Mouse (Mus musculus) midbrain, embryonic 14.5 days (tissue): ENCODE measurements at regions not wholly inside any gene's neighbourhood (a gene's known extent, or its start where the extent isn't known, plus 50 kb on each side); places are given as distances from the start of the nearest gene placed in this dataset.

Experiments used
- ATAC-seq: fragments of 200-750 bp; cut with Nextera tagmentation; 2 replicates; pipeline ENCODE4 v1.8.0; 2017; ENCODE audit warnings: moderate number of reproducible peaks, moderate library complexity; ENCODE audit not compliant: low FRiP score, low TSS enrichment
- DNase-seq: peaks from one replicate; pipeline ENCODE4 v3.0.0-alpha.2; 2015
- H3K27ac ChIP-seq: fragments of 300-500 bp; sonication (generic); replicated peaks from 2 replicates; pipeline ENCODE4 v1.5.1; 2014; ENCODE audit warnings: mild to moderate bottlenecking, low read depth, low read length, moderate library complexity
- H3K27me3 ChIP-seq: fragments of 300-500 bp; sonication (generic); 2 replicates; pipeline ENCODE4 v1.6.1; 2014; ENCODE audit warnings: low read length, control low read depth, mixed read lengths; ENCODE audit not compliant: control insufficient read depth, insufficient read depth
- H3K36me3 ChIP-seq: fragments of 300-500 bp; sonication (generic); 2 replicates; pipeline ENCODE4 v1.6.1; 2014; ENCODE audit warnings: low read length, control low read depth; ENCODE audit not compliant: control insufficient read depth, insufficient read depth
- H3K4me1 ChIP-seq: fragments of 300-500 bp; sonication (generic); 2 replicates; pipeline ENCODE4 v1.6.1; 2014; ENCODE audit warnings: mild to moderate bottlenecking, antibody characterized with exemption, low read length, control low read depth; ENCODE audit not compliant: control insufficient read depth, insufficient read depth
- H3K4me2 ChIP-seq: fragments of 300-500 bp; sonication (generic); 2 replicates; pipeline ENCODE4 v1.6.1; 2014; ENCODE audit warnings: mild to moderate bottlenecking, low read length, moderate library complexity
- H3K4me3 ChIP-seq: fragments of 300-500 bp; sonication (generic); replicated peaks from 2 replicates; pipeline ENCODE4 v1.5.1; 2014; ENCODE audit warnings: low read depth, low read length
- H3K9ac ChIP-seq: fragments of 300-500 bp; sonication (generic); replicated peaks from 2 replicates; pipeline ENCODE4 v1.6.1; 2014; ENCODE audit warnings: mild to moderate bottlenecking, low read length, moderate library complexity
- H3K9me3 ChIP-seq: fragments of 300-500 bp; sonication (generic); 2 replicates; pipeline ENCODE4 v1.6.1; 2016; ENCODE audit warnings: low read length, control low read depth, mixed read lengths; ENCODE audit not compliant: control insufficient read depth
- WGBS: fragments of 180-500 bp; shearing (Covaris S2); extraction: QIAGEN DNeasy Blood & Tissue Kit; methylation state at CpG from one replicate; pipeline ENCODE4 v1.1.7; 2014; 5-methylcytosine and 5-hydroxymethylcytosine counted together

DNA sequence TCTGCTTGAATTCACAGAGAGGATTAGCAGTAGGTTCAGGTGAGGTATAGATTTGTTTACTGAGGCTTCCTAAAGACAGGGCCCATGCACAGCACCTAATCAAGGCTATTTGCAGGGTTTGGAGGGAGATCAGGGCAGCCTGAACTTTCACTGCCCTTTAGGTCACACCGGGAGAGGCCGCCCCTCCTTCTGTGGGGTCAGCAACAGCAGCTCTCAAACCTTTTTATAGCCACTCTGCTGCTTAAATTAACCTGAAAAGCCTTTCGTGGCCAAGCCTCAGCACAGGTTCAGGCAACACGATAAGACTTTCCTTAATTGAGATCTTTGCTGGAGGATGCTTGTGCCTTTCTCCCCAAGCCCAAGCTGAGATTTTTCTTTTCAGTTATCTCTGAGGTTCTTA, 526.8 kb upstream of the Tbl1xr1 start:
- Histone ChIP-seq H3K27ac (no peak overlapping the region), H3K4me2 (no peak overlapping the region), H3K36me3 (no peaks in the 10 kb centered on the region), H3K4me1 (peaks cover 34% of the 10 kb centered on the region), H3K27me3 (no peaks in the 10 kb centered on the region), H3K4me3 (no peak overlapping the region), H3K9ac (no peak overlapping the region), H3K9me3 (no peaks in the 10 kb centered on the region)
- ATAC-seq (no peak), DNase-seq (no peak)
- 48% methylated on average over 4 of the region's 4 CpGs for WGBS

DNA sequence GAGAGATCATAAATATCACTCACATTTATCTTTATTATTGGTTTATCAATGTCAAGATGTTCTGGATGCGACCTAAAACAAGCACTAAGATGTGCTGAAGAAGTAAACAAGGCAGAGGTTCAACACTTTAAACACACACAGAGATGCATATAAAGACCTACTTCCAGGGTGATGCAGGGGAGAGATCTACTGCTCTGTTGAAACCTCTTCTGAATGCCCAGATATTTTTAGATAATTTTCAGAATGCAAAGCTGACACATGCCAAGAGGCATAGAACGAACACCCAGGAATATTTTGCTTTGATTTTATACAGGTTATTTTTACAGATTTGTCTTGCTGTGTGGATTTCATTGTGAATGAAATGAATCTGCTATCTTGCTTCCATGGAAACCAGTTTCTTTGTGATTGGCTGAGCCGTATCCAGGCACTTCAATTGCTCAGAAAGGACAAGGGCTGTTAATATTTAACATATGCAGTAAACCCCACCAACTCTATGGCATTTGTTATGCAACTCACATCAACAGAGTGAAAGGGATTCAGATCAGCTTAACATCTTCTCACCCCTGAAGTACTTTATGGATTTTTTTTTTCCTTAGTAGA, 523.2 kb upstream of the Tbl1xr1 start:
- 14% methylated on average over 3 of the region's 3 CpGs for WGBS
- Histone ChIP-seq H3K4me2 (0 out of 2 replicates have a peak overlapping the region, but pooled peaks have one; percentile 9), H3K9ac (no peak overlapping the region), H3K27me3 (no peaks in the 10 kb centered on the region), H3K36me3 (no peaks in the 10 kb centered on the region), H3K9me3 (no peaks in the 10 kb centered on the region), H3K27ac (peak overlapping the region; percentile 76), H3K4me1 (peaks cover 20% of the 10 kb centered on the region), H3K4me3 (no peak overlapping the region)
- ATAC-seq, result peak; percentile 91
- peak; percentile 89 for DNase-seq

DNA sequence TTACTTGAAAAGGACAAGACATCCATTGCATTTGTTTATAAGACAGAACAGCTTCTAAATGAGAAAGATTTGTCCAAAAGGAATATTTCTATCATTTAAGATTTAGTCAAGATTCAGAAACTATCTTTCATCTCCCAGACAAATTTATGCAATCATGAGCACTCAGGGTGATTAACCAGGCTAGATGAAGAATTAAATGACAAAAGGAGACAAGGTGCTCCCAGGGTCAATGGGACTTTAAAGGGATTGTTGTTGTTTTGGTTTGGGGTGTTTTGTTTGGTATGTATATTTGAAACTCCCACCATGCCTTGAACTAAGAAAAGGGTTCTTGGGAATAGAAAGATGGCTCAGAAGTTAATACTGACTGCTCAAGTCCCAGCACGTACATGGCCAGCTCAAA, 522.6 kb upstream of the Tbl1xr1 start:
- Histone ChIP-seq H3K9ac (no peak overlapping the region), H3K27me3 (no peaks in the 10 kb centered on the region), H3K4me3 (no peak overlapping the region), H3K36me3 (no peaks in the 10 kb centered on the region), H3K9me3 (no peaks in the 10 kb centered on the region), H3K4me2 (no peak overlapping the region), H3K4me1 (peaks cover 20% of the 10 kb centered on the region), H3K27ac (peak overlapping the region; percentile 76)
- ATAC-seq (no peak), DNase-seq (no peak)
- WGBS, result 45% methylated on average over 1 of the region's 1 CpGs

DNA sequence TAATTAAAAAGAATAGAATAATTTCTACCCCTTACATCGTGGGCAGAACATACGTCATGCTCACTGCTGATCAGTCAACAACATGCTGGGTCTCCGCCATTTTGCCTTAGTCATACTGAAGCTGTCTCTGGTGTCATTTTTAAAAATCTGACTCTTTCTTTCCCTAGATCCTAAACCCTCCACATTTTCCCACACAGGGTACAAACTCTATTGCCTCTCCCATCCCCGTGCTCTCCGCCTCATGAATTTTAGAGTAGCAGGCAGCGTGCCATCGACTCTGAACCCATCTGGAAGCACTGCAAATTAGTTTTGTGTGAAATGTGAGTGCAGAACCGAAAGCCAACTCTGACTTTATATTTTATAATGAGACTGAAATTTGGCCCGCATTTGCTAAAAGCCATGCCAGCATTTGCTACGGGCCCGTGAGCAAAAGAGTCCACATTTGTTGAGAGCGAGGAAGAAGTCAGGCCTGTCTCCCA, 518.5 kb upstream of the Tbl1xr1 start:
- H3K4me1 ChIP-seq, result peaks cover 13% of the 10 kb centered on the region
- peak; percentile 65 for DNase-seq
- ATAC-seq, result no peak
- H3K36me3 ChIP-seq, result no peaks in the 10 kb centered on the region
- H3K27me3 ChIP-seq, result no peaks in the 10 kb centered on the region
- peak overlapping the region; percentile 13; the same call in 1 of the 2 replicates for H3K27ac ChIP-seq
- H3K9ac ChIP-seq, result no peak overlapping the region
- 68% methylated on average over 12 of the region's 12 CpGs for whole genome bisulfite sequencing
- no peaks in the 10 kb centered on the region for H3K9me3 ChIP-seq
- H3K4me3 ChIP-seq, result no peak overlapping the region
- H3K4me2 ChIP-seq, result no peak overlapping the region

DNA sequence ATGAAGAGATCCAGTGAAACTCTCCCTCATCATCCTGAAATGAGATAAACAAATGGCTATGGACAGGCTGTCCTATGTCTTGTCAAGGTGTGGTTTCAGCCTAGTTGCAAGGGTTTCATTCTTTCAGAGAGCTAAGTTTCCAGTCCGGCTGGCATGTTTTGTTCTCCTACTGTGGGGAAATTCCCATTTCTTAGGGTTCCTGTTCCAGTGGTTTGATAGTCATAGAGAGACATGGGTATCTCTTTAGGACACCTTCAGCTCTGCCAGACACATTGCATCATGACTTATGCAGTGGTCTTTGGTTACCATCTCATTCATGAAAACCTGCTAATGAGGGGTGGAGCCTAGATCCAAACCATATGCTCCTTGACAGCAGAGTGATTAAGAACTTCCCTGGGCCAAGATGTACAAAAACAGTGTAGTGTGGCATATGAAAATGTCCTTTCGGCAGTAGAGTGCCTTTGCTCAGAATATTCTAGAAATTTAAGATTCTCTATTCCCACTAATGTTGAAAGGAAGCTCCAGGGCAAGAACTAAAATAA, 513.6 kb upstream of the Tbl1xr1 start:
- Histone ChIP-seq H3K4me1 (peaks cover 7% of the 10 kb centered on the region), H3K27ac (no peak overlapping the region), H3K36me3 (no peaks in the 10 kb centered on the region), H3K27me3 (no peaks in the 10 kb centered on the region), H3K9me3 (no peaks in the 10 kb centered on the region), H3K4me2 (no peak overlapping the region), H3K9ac (no peak overlapping the region), H3K4me3 (no peak overlapping the region)
- WGBS, result 97% methylated on average over 2 of the region's 2 CpGs
- ATAC-seq (no peak), DNase-seq (no peak)

DNA sequence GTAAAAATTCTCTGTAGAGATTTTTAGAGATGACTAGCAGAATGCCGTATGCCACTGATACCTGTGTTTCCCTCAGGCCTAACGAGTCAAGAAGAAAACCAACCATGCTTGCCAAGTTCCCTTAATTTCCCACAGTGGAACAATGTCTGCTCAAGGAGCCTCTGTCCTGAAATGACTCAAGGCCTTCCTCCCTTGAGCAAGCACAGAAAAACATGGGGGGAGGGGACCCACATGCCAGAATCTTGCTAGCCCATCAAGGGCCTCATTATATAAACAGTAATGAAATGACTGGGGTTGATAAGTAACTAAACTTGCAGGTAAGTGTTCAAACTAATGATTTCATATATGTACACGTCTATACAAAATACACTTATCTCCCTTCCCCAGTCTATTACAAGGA, 513.0 kb upstream of the Tbl1xr1 start:
- no peak for ATAC-seq
- 57% methylated on average over 3 of the region's 3 CpGs for WGBS

DNA sequence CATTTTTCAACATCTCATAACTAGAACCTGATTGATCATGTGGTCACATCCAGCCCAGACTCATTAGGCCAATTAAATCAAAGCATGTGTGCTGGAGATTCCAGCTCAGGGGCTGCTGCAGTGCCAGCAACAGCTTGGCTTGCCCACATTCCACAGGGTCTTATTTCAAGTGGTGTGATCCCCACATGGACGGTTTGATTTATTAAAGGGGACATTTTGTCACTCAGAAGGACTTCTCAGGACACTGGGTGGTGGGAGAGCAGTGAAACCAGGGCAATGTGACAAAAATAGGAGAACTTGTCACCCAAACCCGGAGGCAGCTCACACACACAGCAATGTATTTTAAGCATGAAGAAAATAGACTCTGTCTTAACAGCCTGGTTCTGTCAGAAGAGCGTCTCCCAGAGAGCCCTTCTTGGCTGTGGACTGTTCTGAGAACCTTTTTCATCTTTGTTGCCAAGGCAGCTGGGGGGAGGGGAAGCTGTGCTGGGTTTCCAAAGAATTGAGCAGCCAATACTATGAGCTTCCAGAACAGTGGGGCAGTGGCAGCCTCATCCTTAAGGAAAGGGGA, 512.2 kb upstream of the Tbl1xr1 start:
- peaks cover 7% of the 10 kb centered on the region for H3K4me1 ChIP-seq
- H3K4me3 ChIP-seq, result no peak overlapping the region
- no peak overlapping the region for H3K9ac ChIP-seq
- H3K27me3 ChIP-seq, result no peaks in the 10 kb centered on the region
- peak; percentile 72; the same call in 1 of the 2 replicates for ATAC-seq
- peak; percentile 85 for DNase-seq
- peak overlapping the region; percentile 50 for H3K27ac ChIP-seq
- H3K9me3 ChIP-seq, result no peaks in the 10 kb centered on the region
- H3K4me2 ChIP-seq, result no peak overlapping the region
- WGBS, result 8% methylated on average over 3 of the region's 3 CpGs
- no peaks in the 10 kb centered on the region for H3K36me3 ChIP-seq

More for the DNA sequence above, 513.0 kb upstream of the Tbl1xr1 start:
- Histone ChIP-seq H3K9ac (no peak overlapping the region), H3K4me2 (no peak overlapping the region), H3K9me3 (no peaks in the 10 kb centered on the region), H3K4me3 (no peak overlapping the region), H3K27me3 (no peaks in the 10 kb centered on the region), H3K4me1 (peaks cover 7% of the 10 kb centered on the region), H3K27ac (no peak overlapping the region), H3K36me3 (no peaks in the 10 kb centered on the region)
- peak; percentile 14 for DNase-seq

DNA sequence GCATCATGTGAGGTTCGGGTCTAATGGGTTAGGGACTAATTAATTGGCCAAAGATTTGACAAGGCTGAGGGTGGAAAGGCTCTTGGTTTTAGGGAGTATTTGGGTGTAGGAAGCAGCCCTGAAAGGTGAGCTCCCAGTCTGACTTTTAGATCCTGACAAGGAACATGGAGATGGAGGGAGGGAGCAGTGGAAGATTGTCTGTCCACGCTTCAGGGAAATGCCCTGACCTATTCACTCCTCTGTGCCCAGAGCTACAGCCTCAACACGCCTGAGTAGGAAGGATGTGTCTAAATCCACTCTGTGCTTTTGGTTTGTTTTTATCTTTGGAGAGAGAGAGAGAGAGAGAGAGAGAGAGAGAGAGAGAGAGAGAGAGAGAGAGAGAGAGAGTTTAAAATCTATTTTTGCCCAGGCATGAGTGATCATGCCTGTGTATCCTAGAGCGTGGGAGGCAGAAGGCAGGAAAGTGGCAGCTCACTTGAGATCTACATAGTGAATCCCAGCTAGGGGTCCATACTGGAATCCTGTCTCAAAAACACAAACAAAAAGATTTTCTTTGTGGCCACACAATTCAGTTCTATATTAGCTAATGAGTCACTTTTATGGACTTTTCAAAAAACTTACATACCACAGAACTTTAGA, 511.5 kb upstream of the Tbl1xr1 start:
- H3K4me1 ChIP-seq, result peaks cover 7% of the 10 kb centered on the region
- no peaks in the 10 kb centered on the region for H3K27me3 ChIP-seq
- no peak overlapping the region for H3K4me3 ChIP-seq
- no peaks in the 10 kb centered on the region for H3K9me3 ChIP-seq
- H3K4me2 ChIP-seq, result no peak overlapping the region
- DNase-seq, result no peak
- H3K9ac ChIP-seq, result no peak overlapping the region
- peak overlapping the region; percentile 50 for H3K27ac ChIP-seq
- ATAC-seq, result no peak
- 46% methylated on average over 4 of the region's 4 CpGs for WGBS
- no peaks in the 10 kb centered on the region for H3K36me3 ChIP-seq
